In genomic region chr11:62825222-62826105, GRCm38 (mm10) we compare ENCODE assay signal across 16 mouse cellular contexts. TPM values are rescaled to one million over a fixed set of nuclear protein-coding genes. Genes with fewer than 3 reads are reported as not detected.
DNase-seq lines count a peak whose midpoint lies in the region; ATAC-seq and TF ChIP-seq lines count a peak whose summit lies in the region.
"Had no signal": no experiment of that assay in that cellular context is flagged by ENCODE, and none has a peak within 500 bp of the region (broad histone marks: within the 10 kb centered on the region; RNA-seq: fewer than 3 reads in every experiment).

No protein-coding gene starts in this region.

- DNase-seq in kidney, adult 2 months, result peak; percentile 31
- no peak for DNase-seq in kidney, postnatal 14 days
- peak; percentile 65 for DNase-seq in urinary bladder, postnatal 14 days (ENCODE audit: low spot score)
- no peak for DNase-seq in urinary bladder, postnatal 4 days (ENCODE audit: low spot score in 2 of 2)
- DNase-seq in lung, postnatal 0 days (ENCODE audit: low spot score), result peak; percentile 70
- DNase-seq in urinary bladder, postnatal 36 days (ENCODE audit: low spot score in 2 of 2), result peak; percentile 44 to 52
- no peak for DNase-seq in cerebellum, postnatal 36 days
- DNase-seq: cerebellum, adult 8-10 months; embryo, embryonic 11 days; midbrain, embryonic 14.5 days; right cerebral cortex, postnatal 4 days had no signal

- ATAC-seq in lung, postnatal 0 days, result peak; percentile 70
- ATAC-seq in erythroblast, adult 5-6 weeks (replicated peaks; ENCODE audit: low FRiP score, poor library complexity, severe bottlenecking), result no peak
- ATAC-seq: CD4-positive, CD25-positive, alpha-beta regulatory T cell, adult 4 months had no signal

- peaks cover 15% of the 10 kb centered on the region; the same call in 1 of the 2 replicates for H3K4me1 ChIP-seq in kidney, adult 2 months (ENCODE audit: control insufficient read depth, insufficient read depth, low read length)
- H3K4me1 ChIP-seq in lung, postnatal 0 days (ENCODE audit: insufficient read depth, low read depth, low read length), result peaks cover 3% of the 10 kb centered on the region; the same call in 1 of the 2 replicates

- no peak overlapping the region for H3K4me3 ChIP-seq in kidney, adult 2 months (ENCODE audit: insufficient read depth, low read depth, low read length)
- no peak overlapping the region for H3K4me3 ChIP-seq in lung, postnatal 0 days (ENCODE audit: low read depth, low read length)
- H3K4me3 ChIP-seq: heart, embryonic 13.5 days; limb, embryonic 13.5 days had no signal

- TF ChIP-seq CTCF in kidney, adult 2 months (conservative IDR thresholded peaks at IDR 0.05; ENCODE audit: insufficient read depth, insufficient read length, low read depth, low read length), result no peak
- no peak for TF ChIP-seq CTCF in lung, postnatal 0 days (IDR thresholded peaks at IDR 0.05)

- no peak for TF ChIP-seq POLR2A in kidney, adult 2 months (IDR thresholded peaks at IDR 0.05; ENCODE audit: low read depth, low read length)

- H3K27ac ChIP-seq in kidney, adult 2 months (ENCODE audit: insufficient read depth, low read depth, low read length), result peak overlapping the region; percentile 53; the same call in 1 of the 2 replicates
- H3K27ac ChIP-seq in lung, postnatal 0 days (ENCODE audit: low read length), result peak overlapping the region; percentile 68
- H3K27ac ChIP-seq: heart, embryonic 13.5 days; limb, embryonic 13.5 days; macrophage had no signal

- WGBS in kidney, adult 2 months, result 47% methylated on average over 9 of the region's 9 CpGs
- WGBS in lung, postnatal 0 days, result 62% methylated on average over 9 of the region's 9 CpGs

- no peaks in the 10 kb centered on the region for H3K27me3 ChIP-seq in kidney, adult 2 months (replicated peaks; ENCODE audit: control insufficient read depth, insufficient read depth, low read length)
- no peaks in the 10 kb centered on the region for H3K27me3 ChIP-seq in lung, postnatal 0 days (replicated peaks; ENCODE audit: insufficient read depth, low read length)
- H3K27me3 ChIP-seq: heart, embryonic 13.5 days; limb, embryonic 13.5 days had no signal

- TF ChIP-seq EP300 in lung, postnatal 0 days (IDR thresholded peaks at IDR 0.05), result peak; percentile 59

- no peaks in the 10 kb centered on the region for H3K36me3 ChIP-seq in kidney, adult 2 months (ENCODE audit: control insufficient read depth, insufficient read depth, low read length)
- H3K36me3 ChIP-seq in lung, postnatal 0 days (ENCODE audit: insufficient read depth, low read length), result no peaks in the 10 kb centered on the region

- peak overlapping the region; percentile 44 for H3K4me2 ChIP-seq in lung, postnatal 0 days (replicated peaks; ENCODE audit: low read depth, low read length)
- H3K4me2 ChIP-seq: heart, embryonic 13.5 days had no signal

- no peaks in the 10 kb centered on the region for H3K9me3 ChIP-seq in lung, postnatal 0 days (ENCODE audit: low read length)
- H3K9me3 ChIP-seq: limb, embryonic 13.5 days had no signal

- no peak overlapping the region for H3K9ac ChIP-seq in lung, postnatal 0 days (replicated peaks; ENCODE audit: low read depth)
- H3K9ac ChIP-seq: heart, embryonic 13.5 days; limb, embryonic 13.5 days had no signal

RNA-seq across cellular contexts. Expression of gene Trim16, which starts 5.4 kb away (rescaled TPM):
- 2.9 and 3.7 TPM in 2 replicates for polyA plus RNA-seq in kidney, adult 2 months (2012; rRNA removed)
- polyA plus RNA-seq in lung, postnatal 0 days (2015; fragmentation: Nextera tagmentation; extraction: Ambion mirVana), result 50.3 and 62.8 TPM in 2 replicates
- 7.5 and 8.8 TPM in 2 replicates for total RNA-seq in erythroblast, adult 5-6 weeks (2015; ENCODE audit: low replicate concordance)
- total RNA-seq in erythroblast, adult 5-6 weeks (2017; ENCODE audit: low replicate concordance), result 4.3 and 8.5 TPM in 2 replicates

RNA-seq across cellular contexts. Expression of gene Fbxw10, which starts 21.4 kb away (rescaled TPM):
- 0.29 and 0.30 TPM in 2 replicates for polyA plus RNA-seq in kidney, adult 2 months (2012; rRNA removed)
- 0.27 TPM in 2 replicates for polyA plus RNA-seq in lung, postnatal 0 days (2015; fragmentation: Nextera tagmentation; extraction: Ambion mirVana)
- total RNA-seq in erythroblast, adult 5-6 weeks (2015; ENCODE audit: low replicate concordance), result not detected in 2 replicates
- 0.42 TPM in 1 of 2 replicates, not detected in the other for total RNA-seq in erythroblast, adult 5-6 weeks (2017; ENCODE audit: low replicate concordance)

RNA-seq across cellular contexts. Expression of gene Zfp286, which starts 36.2 kb away (rescaled TPM):
- polyA plus RNA-seq in kidney, adult 2 months (2012; rRNA removed), result 0.42 and 0.83 TPM in 2 replicates
- 4.7 and 5.1 TPM in 2 replicates for polyA plus RNA-seq in lung, postnatal 0 days (2015; fragmentation: Nextera tagmentation; extraction: Ambion mirVana)
- total RNA-seq in erythroblast, adult 5-6 weeks (2015; ENCODE audit: low replicate concordance), result 0.63 TPM in 1 of 2 replicates, not detected in the other
- total RNA-seq in erythroblast, adult 5-6 weeks (2017; ENCODE audit: low replicate concordance), result not detected in 2 replicates

RNA-seq across cellular contexts. Expression of gene Tvp23b, which starts 53.8 kb away (rescaled TPM):
- 21.3 and 26.1 TPM in 2 replicates for polyA plus RNA-seq in kidney, adult 2 months (2012; rRNA removed)
- polyA plus RNA-seq in lung, postnatal 0 days (2015; fragmentation: Nextera tagmentation; extraction: Ambion mirVana), result 68.5 and 73.0 TPM in 2 replicates
- total RNA-seq in erythroblast, adult 5-6 weeks (2015; ENCODE audit: low replicate concordance), result 2.7 and 10.7 TPM in 2 replicates
- total RNA-seq in erythroblast, adult 5-6 weeks (2017; ENCODE audit: low replicate concordance), result 2.4 and 5.7 TPM in 2 replicates

Comparison
In these comparisons a context has a peak if more than half of its experiments do, and no peak if none do; other contexts are left out.
1. DNase-seq: peak in kidney, adult 2 months (single experiment), urinary bladder, postnatal 14 days (single experiment), lung, postnatal 0 days (single experiment) and urinary bladder, postnatal 36 days (2 of 2); none in kidney, postnatal 14 days (single experiment), urinary bladder, postnatal 4 days (0 of 2) and cerebellum, postnatal 36 days (0 of 2).
2. RNA of gene Trim16, which starts 5.4 kb away (polyA plus RNA-seq): 50.3 to 62.8 TPM in lung, postnatal 0 days; 2.9 to 3.7 TPM in kidney, adult 2 months; every median in the first group is over 10 times any median in the second.